Mouse (Mus musculus) hindbrain, embryonic 16.5 days (tissue): Measurements from ENCODE around the gene Plac9b. TPM values are rescaled to one million over a fixed set of nuclear protein-coding genes. Genes with fewer than 3 reads are reported as not detected.

ENCODE experiments used
- polyA plus RNA-seq: library from polyadenylated mRNA; unstranded; fragments of >200 nt; fragmentation: Nextera tagmentation; extraction: Ambion mirVana; gene quantifications from 2 replicates; pipeline ENCODE4 v1.2.1, GENCODE M21; 2015

Gene Plac9b
- polyA plus RNA-seq, 1 experiment from 2014 or later: 6.0 TPM

Other genes with a start within 250 kb of the Plac9b start
- not detected in 2 replicates for gene Cphx1, start 244.2 kb downstream of the Plac9b start, polyA plus RNA-seq
- 1.3 and 1.7 TPM in 2 replicates for gene Duxbl1, start 203.9 kb downstream of the Plac9b start, polyA plus RNA-seq
- gene Gm9780, start 139.8 kb downstream of the Plac9b start, polyA plus RNA-seq: 8.4 and 8.6 TPM in 2 replicates
- gene Tmem254c, start 115.1 kb downstream of the Plac9b start, polyA plus RNA-seq: 31.1 and 32.6 TPM in 2 replicates
- not detected in 2 replicates for gene Cphx2, start 101.0 kb downstream of the Plac9b start, polyA plus RNA-seq
- not detected in 2 replicates for gene Cphx3, start 100.2 kb downstream of the Plac9b start, polyA plus RNA-seq
- 1.0 and 1.3 TPM in 2 replicates for gene Duxbl2, start 64.1 kb downstream of the Plac9b start, polyA plus RNA-seq
- gene Tmem254b, start 24.6 kb upstream of the Plac9b start, polyA plus RNA-seq: 34.1 and 36.7 TPM in 2 replicates
- 0.60 and 1.2 TPM in 2 replicates for gene Duxbl3, start 75.5 kb upstream of the Plac9b start, polyA plus RNA-seq